Mouse (Mus musculus): ENCODE data around the gene Ttc22.

DNA sequence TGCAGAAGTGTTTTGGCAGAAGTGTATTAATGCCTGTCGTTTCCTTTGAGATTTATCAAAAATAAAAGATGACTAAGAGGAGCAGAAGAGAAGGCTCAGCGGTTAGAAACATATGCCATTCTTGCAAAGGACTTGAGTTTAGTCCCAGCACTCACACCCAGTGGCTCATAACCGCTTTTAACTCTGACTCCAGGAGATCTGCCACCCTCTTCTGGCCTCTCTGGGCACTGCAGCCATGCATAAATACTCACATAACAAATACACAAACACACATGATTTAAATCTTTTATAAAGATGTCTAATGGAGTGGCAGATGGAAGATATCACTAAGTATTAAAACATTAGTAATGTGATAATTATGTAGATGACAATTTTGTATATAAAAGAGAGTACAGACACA, 26.0 kb upstream of the Ttc22 start:
- TF ChIP-seq CTCF (IDR thresholded peaks at IDR 0.05; ENCODE audit: control insufficient read depth, insufficient read depth, low read length) (0 out of 2 replicates have a peak, but pooled peaks have one; percentile 24), POLR2A (IDR thresholded peaks at IDR 0.05; ENCODE audit: borderline replicate concordance, control insufficient read depth, low read depth, low read length) (no peak)

Data from bone marrow, adult 2 months (tissue).